Mouse (Mus musculus) embryonic fibroblast, embryonic 13.5 days (primary cell): ENCODE measurements at regions not wholly inside any gene's neighbourhood (a gene's known extent, or its start where the extent isn't known, plus 50 kb on each side); places are given as distances from the start of the nearest gene placed in this dataset.

Source experiments
- CTCF ChIP-seq: IDR thresholded peaks from 2 replicates; pipeline ENCODE4 v1.5.1; 2011; ENCODE audit warnings: mild to moderate bottlenecking, control low read depth, low read length, moderate library complexity, borderline replicate concordance; ENCODE audit not compliant: insufficient read depth
- POLR2A ChIP-seq: IDR thresholded peaks from 2 replicates; pipeline ENCODE4 v1.6.1; 2011; ENCODE audit warnings: low read depth, mild to moderate bottlenecking, control low read depth, low read length, moderate library complexity

DNA sequence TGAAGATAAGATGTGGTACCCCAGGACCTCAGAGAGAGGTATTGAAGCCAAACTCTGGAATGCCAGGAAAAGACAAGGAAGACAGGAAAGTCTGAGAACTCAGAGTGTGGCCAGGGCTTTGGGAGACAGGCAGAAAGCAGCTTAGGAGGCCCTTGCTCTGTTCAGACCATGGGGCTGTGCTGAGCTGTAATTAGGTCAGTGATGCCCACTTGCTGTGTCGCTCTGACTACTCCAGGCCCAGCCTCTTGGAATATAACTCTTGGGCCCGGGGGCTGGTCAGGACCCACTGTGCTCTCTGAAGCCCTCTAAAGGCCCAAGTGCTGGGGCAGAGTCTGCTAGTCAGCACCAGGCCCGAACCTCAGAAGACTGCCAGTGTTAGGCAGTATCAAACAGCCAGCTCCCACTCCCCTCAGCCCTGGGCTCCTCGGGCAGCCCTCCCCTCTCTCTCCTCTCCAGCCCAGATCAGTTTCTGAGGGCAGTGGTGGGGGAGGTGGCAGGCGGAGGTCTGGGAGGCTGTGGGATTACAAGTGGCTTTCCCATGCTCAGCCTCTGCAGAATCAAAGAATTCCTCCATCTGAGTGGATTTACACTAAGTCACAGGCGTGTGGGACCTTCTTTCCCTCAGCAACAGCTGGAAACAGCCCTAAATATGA, 50.7 kb upstream of the Btrc start:
- TF ChIP-seq CTCF (no peak), POLR2A (no peak)
